Mouse (Mus musculus): ENCODE measurements around the gene E430018J23Rik. TPM values are rescaled to one million over a fixed set of nuclear protein-coding genes. Genes with fewer than 3 reads are reported as not detected.
"Not testable (repeated sequence)": the region's sequence is repeated elsewhere in the genome, so short reads cannot be mapped to it uniquely, and the experiment has no call there.

The E430018J23Rik gene
- 1 to 10 TPM; 2.9 to 5.1 (median 3.9) TPM for total RNA-seq (2022)

- peak; percentile 100 for DNase-seq (ENCODE audit: low spot score)
Measured at GRCm38 (mm10) chr7:127393157-127393943, at the start of gene E430018J23Rik. Gene E430018J23Rik (minus strand): TSS chr7:127393629.

GRCm38 (mm10) chr7:127437724-127438123, 44.3 kb upstream of the E430018J23Rik start:
- no peak for DNase-seq (ENCODE audit: low spot score)

GRCm38 (mm10) chr7:127435206-127435605, 41.8 kb upstream of the E430018J23Rik start:
- no peak for DNase-seq (ENCODE audit: low spot score)

GRCm38 (mm10) chr7:127426354-127426753, 32.9 kb upstream of the E430018J23Rik start:
- DNase-seq (ENCODE audit: low spot score) = peak; percentile 62

- DNase-seq (ENCODE audit: low spot score) = no peak
Measured at GRCm38 (mm10) chr7:127425911-127426310, 32.5 kb upstream of the E430018J23Rik start.

GRCm38 (mm10) chr7:127425291-127425690, 31.9 kb upstream of the E430018J23Rik start:
- no peak for DNase-seq (ENCODE audit: low spot score)

GRCm38 (mm10) chr7:127422247-127422646, 28.8 kb upstream of the E430018J23Rik start:
- no peak for DNase-seq (ENCODE audit: low spot score)

GRCm38 (mm10) chr7:127421388-127422191, 28.2 kb upstream of the E430018J23Rik start, which contains the start of gene Zfp688:
Gene Zfp688 (minus strand): TSS chr7:127422068.
- DNase-seq (ENCODE audit: low spot score) = peak; percentile 96

GRCm38 (mm10) chr7:127411418-127411817, 18.0 kb upstream of the E430018J23Rik start:
- DNase-seq (ENCODE audit: low spot score) = no peak

GRCm38 (mm10) chr7:127406002-127406987, 12.9 kb upstream of the E430018J23Rik start, which contains the start of gene Zfp764:
Gene Zfp764 (minus strand): TSS chr7:127406822.
- DNase-seq (ENCODE audit: low spot score) = peak; percentile 93

GRCm38 (mm10) chr7:127404101-127404500, 10.7 kb upstream of the E430018J23Rik start:
- not testable (repeated sequence) for DNase-seq (ENCODE audit: low spot score)

- DNase-seq (ENCODE audit: low spot score) = no peak
Measured at GRCm38 (mm10) chr7:127402980-127403379, 9.6 kb upstream of the E430018J23Rik start.

- DNase-seq (ENCODE audit: low spot score) = no peak
Measured at GRCm38 (mm10) chr7:127400355-127400754, 6.9 kb upstream of the E430018J23Rik start.

GRCm38 (mm10) chr7:127393944-127394333, 510 bp upstream of the E430018J23Rik start:
- DNase-seq (ENCODE audit: low spot score) = no peak

GRCm38 (mm10) chr7:127392251-127392824, 1.1 kb downstream of the E430018J23Rik start:
- no peak for DNase-seq (ENCODE audit: low spot score)

GRCm38 (mm10) chr7:127391538-127391937, 1.9 kb downstream of the E430018J23Rik start:
- no peak for DNase-seq (ENCODE audit: low spot score)

- DNase-seq (ENCODE audit: low spot score) = no peak
Measured at GRCm38 (mm10) chr7:127390306-127390705, 3.1 kb downstream of the E430018J23Rik start.

- DNase-seq (ENCODE audit: low spot score) = not testable (repeated sequence)
Measured at GRCm38 (mm10) chr7:127388201-127388600, 5.2 kb downstream of the E430018J23Rik start.

- DNase-seq (ENCODE audit: low spot score) = peak; percentile 95
Measured at GRCm38 (mm10) chr7:127386641-127387392, 6.6 kb downstream of the E430018J23Rik start, which contains the start of gene 9130019O22Rik. Gene 9130019O22Rik (minus strand): TSS chr7:127387166.

GRCm38 (mm10) chr7:127385560-127385959, 7.9 kb downstream of the E430018J23Rik start:
- DNase-seq (ENCODE audit: low spot score) = not testable (repeated sequence)

Data from heart, adult 8-10 months (tissue).